Mouse (Mus musculus) adrenal gland, adult 18-20 months (tissue): ENCODE results near the gene Scfd2. TPM values are rescaled to one million over a fixed set of nuclear protein-coding genes. Genes with fewer than 3 reads are reported as not detected.
A peak's percentile ranks its signal among the peaks of the same experiment; 100 is the strongest.

Experiments
- DNase-seq, 2 experiments: peaks; one replicate each; pipeline ENCODE4 v3.0.0; 2021 to 2022; ENCODE audit warnings: low spot score in 2 of 2
- total RNA-seq, 2 experiments: library from RNA; stranded (reverse); gene quantifications; 1 replicate in 1 of 2; 2 replicates in 1 of 2; pipeline ENCODE4 v1.2.3; 2021

The Scfd2 gene
- total RNA-seq, 2 experiments from 2014 or later, result 15.9 to 23.1 TPM

GRCm38 (mm10) chr5:74314501-74314900 lies 217.1 kb downstream of the Scfd2 start:
- DNase-seq, result no peak

GRCm38 (mm10) chr5:74313542-74313941 lies 218.0 kb downstream of the Scfd2 start:
- DNase-seq, result no peak

GRCm38 (mm10) chr5:74311865-74312264 lies 219.7 kb downstream of the Scfd2 start:
- DNase-seq, result no peak

- DNase-seq, result peak; percentile 34 to 35
Observed at GRCm38 (mm10) chr5:74311200-74311825, 220.2 kb downstream of the Scfd2 start.

GRCm38 (mm10) chr5:74310101-74310500 lies 221.5 kb downstream of the Scfd2 start:
- DNase-seq, result no peak

GRCm38 (mm10) chr5:74307242-74307641 lies 224.3 kb downstream of the Scfd2 start:
- DNase-seq, result no peak

GRCm38 (mm10) chr5:74305533-74306189 lies 225.9 kb downstream of the Scfd2 start:
- no peak for DNase-seq

GRCm38 (mm10) chr5:74304767-74305166 lies 226.8 kb downstream of the Scfd2 start:
- DNase-seq, result peak in 1 of 2 experiments; percentile 38

- DNase-seq, result no peak
Observed at GRCm38 (mm10) chr5:74302331-74302730, 229.2 kb downstream of the Scfd2 start.

- DNase-seq, result no peak
Observed at GRCm38 (mm10) chr5:74301443-74301842, 230.1 kb downstream of the Scfd2 start.

- no peak for DNase-seq
Observed at GRCm38 (mm10) chr5:74300931-74301330, 230.6 kb downstream of the Scfd2 start.

- DNase-seq, result no peak
Observed at GRCm38 (mm10) chr5:74300140-74300539, 231.4 kb downstream of the Scfd2 start.

GRCm38 (mm10) chr5:74297113-74297512 lies 234.4 kb downstream of the Scfd2 start:
- DNase-seq, result no peak

- DNase-seq, result no peak
Observed at GRCm38 (mm10) chr5:74296096-74296495, 235.5 kb downstream of the Scfd2 start.

GRCm38 (mm10) chr5:74293513-74293912 lies 238.0 kb downstream of the Scfd2 start:
- no peak for DNase-seq

- DNase-seq, result no peak
Observed at GRCm38 (mm10) chr5:74292050-74292449, 239.5 kb downstream of the Scfd2 start.

GRCm38 (mm10) chr5:74291575-74291974 lies 240.0 kb downstream of the Scfd2 start:
- no peak for DNase-seq

- no peak for DNase-seq
Observed at GRCm38 (mm10) chr5:74289957-74290356, 241.6 kb downstream of the Scfd2 start.

GRCm38 (mm10) chr5:74288206-74288605 lies 243.4 kb downstream of the Scfd2 start:
- no peak for DNase-seq

- no peak for DNase-seq
Observed at GRCm38 (mm10) chr5:74286301-74286700, 245.3 kb downstream of the Scfd2 start.

- no peak for DNase-seq
Observed at GRCm38 (mm10) chr5:74285764-74286163, 245.8 kb downstream of the Scfd2 start.

- DNase-seq, result no peak
Observed at GRCm38 (mm10) chr5:74285289-74285688, 246.3 kb downstream of the Scfd2 start.

- no peak for DNase-seq
Observed at GRCm38 (mm10) chr5:74283545-74283944, 248.0 kb downstream of the Scfd2 start.
